Mouse (Mus musculus) urinary bladder, postnatal 10 days (tissue): Measurements from ENCODE around the gene Map1lc3a.

ENCODE experiments used
- DNase-seq: peaks from one replicate; pipeline ENCODE4 v3.0.0; 2022; ENCODE audit warnings: low spot score

Gene Map1lc3a

DNA sequence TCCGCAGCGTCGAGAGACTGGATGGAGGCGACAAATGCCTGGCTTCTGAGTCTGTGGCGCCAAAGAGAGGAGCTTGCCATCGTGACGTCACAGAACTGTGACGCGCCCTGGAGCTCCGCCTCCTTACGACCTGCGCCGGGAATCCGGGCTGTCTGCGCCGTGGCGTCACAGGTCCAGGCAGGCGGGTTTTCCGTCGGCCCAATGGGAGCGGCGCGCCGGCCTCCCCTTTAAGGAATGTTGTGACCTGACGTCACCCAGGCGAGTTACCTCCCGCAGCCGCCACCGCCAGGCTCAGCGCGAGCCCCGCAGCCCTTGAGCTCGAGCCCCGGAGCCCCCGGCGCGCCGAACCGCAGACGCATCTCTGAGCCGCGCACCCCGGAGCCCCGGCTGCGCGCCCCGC, at the start of gene Map1lc3a:
Gene Map1lc3a, plus strand, starts transcription at position 103 of the 400 bp plus-strand sequence.
- peak; percentile 93 for DNase-seq

DNA sequence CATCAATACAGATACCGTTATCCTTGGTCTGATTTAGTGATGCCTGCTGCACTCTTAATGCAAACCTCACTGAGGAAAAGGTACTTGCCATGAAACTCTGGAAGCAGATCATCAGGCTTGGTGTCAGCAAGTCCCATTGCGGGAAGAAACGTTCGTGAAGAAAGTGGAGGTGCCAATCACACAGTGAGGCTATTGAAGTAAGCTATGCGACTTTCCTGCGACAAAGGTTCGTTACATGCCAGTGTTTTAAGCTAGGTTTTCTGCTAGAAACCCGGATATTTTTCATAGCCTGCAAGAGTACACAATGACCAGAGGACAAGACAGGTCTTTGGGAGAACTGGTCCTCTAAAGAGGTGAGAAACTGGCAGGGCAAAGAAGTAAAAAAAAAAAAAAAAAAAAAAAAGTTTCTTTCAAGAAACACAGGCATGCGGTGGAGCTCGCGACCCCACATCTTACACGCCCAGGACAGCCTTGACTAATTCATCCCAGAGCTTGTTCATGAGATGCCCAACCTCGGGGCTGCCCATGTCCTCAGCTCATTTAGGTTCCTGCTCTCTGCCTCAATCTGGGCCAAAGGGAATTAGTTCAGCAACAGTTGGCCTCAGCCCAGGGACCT, 40.2 kb upstream of the Map1lc3a start:
- no peak for DNase-seq

DNA sequence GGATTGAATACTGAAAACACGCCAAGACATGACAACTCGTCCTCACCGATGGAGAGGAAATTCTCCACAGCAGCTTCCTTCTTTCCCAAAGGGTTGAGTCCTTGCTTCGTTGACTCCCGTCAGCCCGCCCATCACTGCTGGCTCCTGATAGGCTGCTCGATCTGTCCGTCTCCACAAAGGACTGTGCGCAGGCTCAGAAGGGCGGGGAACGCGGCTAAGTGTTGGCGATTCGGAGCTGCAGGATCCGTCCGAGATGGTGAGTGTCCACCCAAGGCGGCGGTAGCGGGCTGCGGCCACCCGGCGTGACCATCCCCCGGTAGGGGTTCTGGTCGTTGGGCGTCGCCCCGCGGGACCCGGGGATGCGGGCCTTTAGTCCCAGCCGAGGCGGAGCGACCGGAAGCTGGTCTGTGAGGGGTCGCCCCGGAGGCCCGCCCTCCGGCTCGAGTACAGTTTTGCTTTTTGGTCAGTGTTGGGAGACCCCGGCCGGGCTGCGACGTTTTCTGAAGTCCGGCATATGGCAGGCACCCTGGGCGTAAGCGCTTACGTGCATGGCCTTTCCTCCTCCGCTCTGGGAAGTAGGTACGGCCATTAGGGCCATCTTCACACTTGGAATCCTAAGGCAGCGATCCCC, 39.6 kb upstream of the Map1lc3a start, which contains the start of gene Dynlrb1:
Gene Dynlrb1, plus strand, starts transcription at position 172 of the 631 bp plus-strand sequence.
- peak; percentile 100 for DNase-seq

DNA sequence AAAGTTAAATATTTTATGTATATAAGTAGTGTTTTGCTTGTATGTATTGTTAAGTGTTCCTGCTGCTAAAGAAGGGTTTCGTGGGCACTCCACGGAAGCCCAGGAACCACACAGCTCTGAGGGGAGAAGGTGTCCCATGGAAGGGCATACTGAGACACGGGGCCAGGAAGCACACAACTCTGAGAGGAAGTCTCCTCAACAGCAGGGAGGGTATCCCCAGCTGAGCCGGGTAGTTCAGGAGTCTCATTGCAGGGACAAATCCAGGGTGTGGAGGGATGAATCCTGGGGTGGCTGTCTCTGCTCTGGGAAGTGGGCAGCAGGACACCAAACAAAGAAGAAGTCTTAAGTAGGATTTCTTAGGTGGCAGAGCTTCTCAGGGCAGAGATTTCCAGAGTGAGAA, 38.8 kb upstream of the Map1lc3a start:
- DNase-seq = no peak

DNA sequence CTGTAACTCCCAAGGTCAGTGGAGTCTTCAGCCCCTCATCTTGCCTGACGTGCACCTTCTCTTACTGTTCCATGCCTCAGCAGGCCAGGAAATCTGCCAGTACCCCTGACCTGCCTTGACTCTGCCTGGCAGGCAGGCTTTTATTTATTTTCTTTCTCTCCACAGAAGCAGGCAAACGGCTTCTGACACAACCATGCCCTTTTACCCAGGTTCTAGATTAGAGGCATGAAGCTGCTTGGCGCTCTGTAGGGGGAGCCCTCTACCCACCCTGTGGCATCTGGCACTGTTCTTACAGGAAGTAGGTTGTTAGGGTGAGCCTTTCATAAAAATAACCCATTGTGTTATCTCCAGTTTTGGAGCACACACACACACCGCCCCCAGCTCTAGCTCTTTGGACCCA, 35.2 kb upstream of the Map1lc3a start:
- no peak for DNase-seq

DNA sequence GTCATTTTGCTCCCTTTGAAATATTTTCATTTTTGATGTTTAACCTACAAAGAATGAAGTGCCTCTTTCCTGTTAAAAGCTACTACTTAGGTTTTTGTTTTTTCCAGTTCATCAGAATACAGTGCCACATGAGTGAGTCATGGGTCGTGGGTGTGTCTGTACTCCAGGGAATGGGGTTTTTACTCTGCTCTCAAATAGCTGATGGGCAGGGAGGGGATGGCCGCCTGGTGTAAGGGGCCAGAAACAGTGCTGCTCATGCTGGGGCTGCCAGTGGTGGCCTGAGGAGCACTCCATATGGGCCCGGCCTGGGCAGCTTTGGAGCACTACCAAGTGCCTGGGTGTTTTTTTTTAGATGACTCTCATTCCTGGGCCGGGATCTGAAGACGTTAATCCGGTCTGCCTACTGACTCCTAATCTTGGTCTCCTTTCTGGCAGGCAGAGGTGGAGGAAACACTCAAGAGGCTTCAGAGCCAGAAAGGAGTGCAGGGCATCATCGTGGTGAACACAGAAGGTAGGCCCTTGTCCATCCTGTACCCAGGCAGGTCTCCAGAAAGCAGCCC, 33.7 kb upstream of the Map1lc3a start:
- no peak for DNase-seq

DNA sequence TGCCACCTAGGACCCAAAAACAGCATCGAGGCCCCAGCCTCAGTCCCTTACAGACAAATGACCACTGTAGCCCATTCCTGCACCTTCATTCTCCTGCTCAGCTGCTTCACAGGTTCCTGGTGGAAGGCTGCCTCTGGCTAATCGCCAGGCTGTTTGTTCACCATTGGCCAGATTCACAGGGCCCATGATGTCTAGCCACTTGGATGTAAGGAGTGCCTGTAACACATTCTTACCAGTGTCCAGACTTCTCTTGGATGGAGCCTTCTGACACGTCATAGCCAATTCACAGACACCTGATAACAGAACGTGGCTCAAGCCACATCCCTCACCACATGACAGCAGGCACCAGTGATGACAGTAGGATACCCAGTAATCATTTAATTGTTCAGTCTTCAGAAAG, 29.9 kb upstream of the Map1lc3a start:
- DNase-seq = no peak

DNA sequence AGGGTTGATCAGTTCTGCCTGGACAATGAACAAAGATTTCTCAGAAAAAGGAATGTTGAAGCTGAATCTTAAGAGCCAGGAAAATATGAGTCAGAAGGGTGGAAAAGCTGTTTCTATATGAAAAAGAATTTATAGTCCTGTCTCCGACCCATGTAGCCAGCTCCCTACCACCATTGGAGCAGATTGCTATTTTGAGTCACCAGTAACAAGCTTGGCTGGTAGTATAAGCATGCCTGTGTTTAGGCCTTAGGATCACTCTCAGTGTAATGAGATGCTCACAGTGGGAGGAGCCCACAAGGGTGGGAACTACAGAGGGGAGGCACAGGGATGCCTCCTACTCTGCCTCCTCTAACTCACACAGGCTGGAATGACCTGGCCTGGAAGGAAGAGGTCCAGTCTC, 27.9 kb upstream of the Map1lc3a start:
- DNase-seq = no peak

DNA sequence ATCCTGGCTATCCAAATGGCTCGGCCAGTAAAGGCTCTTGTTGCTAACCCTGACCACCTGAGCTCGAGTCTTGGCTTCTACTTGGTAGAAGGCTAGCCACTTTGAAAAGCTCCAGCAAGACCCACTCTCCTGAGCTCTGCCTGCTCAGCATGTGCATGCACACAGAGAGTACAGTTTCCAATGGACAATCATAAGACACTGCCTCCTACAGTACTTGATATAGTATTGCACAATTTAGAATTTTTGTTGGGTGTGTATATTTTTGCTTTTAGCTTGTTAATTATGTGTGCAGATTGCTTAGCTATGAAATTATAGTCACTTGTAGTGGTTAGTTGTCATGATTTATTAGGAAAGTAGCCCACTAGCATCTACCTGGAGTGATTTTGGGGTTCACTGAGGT, 27.4 kb upstream of the Map1lc3a start:
- DNase-seq = no peak

DNA sequence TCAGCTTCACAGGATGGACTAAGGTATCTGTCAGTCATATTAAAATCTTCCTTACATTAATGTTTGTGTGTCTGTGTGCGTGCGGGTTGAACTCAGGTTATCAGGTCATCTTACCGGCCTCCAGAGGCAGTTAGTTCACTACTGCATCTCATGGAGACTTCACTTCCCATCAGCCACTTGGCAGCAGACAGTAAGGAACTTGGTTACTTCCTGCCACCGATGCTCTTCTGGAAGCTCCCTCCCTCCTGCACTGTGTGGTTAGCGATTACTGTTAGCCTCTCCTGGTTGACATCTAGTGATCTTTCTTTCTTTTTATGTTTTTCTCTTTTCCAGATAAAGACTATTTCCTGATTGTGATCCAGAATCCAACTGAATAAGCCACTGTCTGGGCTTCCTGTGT, 26.5 kb upstream of the Map1lc3a start:
- DNase-seq = no peak

DNA sequence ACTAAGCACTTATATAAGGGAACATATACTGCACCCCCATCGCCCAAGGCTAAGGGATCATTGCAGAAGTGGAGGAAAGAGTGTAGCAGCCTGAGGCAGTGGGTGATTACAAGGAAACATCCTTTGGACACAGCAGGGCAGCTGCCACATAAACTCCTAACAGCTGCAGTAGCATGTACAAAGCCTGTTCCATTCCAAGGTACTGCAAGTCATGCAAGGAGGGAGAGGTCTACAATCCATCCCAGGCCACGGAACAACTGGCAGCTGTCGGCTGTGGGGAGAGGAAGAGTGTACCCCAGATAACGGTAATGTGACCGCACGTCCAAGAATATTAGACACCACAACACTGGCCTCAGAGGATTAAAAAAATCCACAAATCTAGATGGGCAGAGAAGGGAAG, 10.6 kb upstream of the Map1lc3a start:
- no peak for DNase-seq

DNA sequence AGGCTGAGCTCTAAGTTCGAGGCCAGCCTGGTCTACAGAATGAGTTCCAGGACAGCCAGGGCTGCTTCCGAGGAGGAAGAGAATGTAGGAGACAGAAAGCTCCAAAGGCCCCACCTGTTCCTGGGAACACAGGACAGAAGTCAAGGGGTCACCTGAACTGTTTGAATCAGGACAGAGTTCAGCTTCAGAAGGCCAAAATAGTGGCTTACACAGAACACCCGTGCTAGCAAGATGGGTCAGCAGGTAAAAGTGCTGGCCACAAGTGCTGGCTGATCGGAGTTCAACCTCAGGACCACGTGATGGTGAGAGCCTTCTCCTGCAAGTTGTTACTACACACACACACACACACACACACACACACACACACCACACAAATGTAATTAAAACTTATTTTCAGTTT, 9.2 kb upstream of the Map1lc3a start:
- no peak for DNase-seq

DNA sequence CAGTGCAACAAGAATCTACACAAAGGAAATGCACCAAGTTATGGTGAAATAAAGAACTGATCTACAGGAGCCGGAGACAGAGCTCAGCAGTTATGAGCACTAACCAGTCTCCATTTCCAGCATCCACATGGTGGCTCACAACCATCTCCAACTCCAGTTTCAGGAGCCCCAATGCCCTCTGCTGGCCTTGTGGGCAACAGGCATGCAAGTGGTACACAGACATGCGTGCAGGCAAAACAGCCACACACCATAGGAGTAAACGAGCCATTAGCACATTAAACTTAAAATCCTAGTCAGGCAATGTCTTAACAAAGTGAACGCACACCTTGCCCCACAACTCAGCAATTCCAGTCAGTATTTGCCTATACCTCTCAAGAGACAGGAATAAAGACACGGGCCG, 4.1 kb upstream of the Map1lc3a start:
- no peak for DNase-seq

DNA sequence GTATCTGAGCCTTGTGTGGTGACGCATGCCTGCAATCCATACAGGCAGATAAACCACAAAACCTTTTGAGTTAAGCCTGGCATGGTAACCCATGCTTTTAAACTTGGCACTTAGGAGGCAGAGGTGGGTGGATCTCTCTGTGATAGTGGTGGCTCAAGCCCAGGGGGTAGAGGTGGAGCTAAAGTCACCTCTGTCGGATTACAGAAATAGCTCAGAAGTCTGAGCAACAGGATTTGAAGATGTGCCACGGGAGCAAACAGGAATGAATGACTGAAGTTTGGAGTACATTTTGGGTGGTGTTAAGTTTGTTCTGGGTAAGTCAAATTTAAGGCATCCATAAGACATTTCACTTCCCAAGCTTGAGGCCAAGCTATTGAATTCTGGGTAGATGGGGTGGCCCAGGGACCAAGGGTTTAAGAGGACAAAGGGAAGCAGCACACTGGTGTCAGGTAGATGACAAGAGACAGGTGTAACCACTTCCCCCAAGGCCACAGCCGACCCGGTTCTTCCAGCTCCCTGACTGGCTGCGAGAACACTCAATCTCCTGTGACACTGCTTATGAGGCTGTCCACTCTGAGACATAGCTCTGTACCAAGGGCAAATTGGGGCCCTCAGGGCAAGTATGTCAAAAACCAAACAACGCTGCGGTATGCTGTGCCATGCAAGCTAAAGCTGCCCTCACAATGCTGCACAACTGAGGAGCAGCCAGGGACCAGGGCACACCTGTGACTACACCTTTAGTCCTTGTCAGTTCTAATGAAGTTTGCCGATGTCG, 3.5 kb upstream of the Map1lc3a start:
- DNase-seq = no peak

DNA sequence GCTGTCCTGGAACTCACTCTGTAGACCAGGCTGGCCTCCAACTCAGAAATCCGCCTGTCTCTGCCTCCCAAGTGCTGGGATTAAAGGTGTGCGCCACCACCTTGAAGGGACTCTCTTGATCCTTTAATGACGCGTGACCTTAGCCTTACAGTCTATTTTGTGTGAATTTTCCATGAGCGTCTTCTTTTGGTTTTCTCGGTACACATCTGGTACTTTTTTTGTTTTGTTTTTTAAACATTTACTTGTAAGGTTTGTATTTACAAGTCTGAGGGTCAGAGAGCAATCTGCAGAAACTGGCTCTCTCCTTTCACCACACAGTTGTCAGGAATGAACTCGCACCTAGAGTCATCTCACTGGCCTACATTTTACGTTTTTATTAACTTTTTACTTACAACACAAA, 2.5 kb upstream of the Map1lc3a start:
- no peak for DNase-seq

DNA sequence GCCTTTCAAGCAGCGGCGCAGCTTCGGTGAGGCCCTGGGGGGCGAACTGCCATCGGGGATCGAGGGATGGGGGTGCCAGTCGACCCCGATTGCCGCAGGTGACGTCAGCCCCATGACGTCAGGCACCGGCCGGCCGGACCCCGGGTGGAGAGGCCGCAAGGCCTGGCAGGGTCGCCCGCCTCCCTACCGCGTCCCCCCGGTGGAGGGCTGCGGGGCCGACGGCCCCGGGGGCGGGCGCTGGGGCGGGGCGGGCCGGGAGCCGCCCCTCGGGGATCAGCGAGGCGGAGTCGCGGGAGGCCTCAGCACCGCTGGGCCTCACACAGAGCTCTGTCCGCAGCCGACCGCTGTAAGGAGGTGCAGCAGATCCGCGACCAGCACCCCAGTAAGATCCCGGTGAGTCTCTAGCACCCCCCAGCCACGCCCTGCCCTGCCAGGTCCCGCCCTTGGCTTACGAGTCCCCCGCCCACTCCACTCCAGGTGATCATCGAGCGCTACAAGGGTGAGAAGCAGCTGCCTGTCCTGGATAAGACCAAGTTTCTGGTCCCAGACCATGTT, 601 bp downstream of the Map1lc3a start:
- peak; percentile 31 for DNase-seq

DNA sequence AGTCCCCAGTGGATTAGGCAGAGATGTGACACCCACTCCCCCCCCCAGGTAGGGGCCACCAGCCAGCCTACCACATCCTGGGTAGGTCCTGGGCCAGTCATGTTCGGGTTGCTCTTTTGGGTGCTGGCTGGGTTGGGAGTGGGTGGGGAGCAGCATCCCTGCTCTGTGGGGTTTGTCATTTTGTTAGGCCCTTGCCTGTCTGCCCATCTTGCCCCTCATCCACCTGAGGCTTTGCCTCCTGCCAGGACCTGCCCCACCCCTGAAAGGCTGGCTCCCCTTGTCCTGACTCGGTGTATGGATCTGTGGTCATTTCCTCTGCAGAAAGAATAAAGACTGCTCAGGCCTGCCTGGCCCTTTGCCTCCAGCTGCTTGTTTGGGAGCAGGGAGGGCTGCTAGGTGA, 1.6 kb downstream of the Map1lc3a start:
- DNase-seq = no peak

DNA sequence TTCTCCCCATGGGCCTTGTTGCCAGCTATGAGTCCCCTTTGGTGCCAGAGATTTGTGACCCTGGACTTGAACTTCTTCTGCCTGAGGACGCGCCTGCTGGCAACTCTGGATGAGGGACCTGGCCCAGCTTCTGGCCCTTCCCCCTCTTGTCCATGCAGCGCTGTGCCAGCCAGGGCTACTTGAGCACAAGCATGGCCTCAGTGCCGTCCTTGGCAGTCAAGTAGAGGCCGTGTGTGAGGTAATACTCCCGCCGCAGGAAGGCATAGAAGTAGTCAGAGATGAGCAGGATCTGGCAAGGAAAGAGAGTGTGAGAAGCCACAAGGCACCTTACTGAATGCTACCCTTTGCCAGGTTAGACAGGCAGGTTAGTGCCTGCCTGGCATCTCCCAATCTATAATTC, 2.3 kb downstream of the Map1lc3a start:
- DNase-seq = no peak

DNA sequence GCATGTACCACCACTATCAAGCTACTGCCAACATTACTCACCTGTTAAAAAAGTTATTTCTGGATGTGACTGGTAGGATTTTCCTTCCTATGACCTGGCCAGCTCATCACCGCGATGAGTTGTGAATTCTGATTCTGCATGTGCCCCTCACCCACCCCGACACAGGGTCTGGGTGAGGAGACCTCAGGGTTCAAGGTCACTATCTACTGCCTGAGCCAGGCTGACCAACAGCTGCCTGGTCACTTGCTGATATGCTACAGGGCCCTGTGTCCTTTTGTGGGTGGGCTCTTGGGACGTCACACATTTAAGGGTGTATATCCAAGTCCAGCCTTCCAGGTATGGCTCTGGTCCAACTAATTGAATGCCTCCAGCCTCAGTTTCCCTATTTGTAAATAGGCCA, 3.1 kb downstream of the Map1lc3a start:
- no peak for DNase-seq

DNA sequence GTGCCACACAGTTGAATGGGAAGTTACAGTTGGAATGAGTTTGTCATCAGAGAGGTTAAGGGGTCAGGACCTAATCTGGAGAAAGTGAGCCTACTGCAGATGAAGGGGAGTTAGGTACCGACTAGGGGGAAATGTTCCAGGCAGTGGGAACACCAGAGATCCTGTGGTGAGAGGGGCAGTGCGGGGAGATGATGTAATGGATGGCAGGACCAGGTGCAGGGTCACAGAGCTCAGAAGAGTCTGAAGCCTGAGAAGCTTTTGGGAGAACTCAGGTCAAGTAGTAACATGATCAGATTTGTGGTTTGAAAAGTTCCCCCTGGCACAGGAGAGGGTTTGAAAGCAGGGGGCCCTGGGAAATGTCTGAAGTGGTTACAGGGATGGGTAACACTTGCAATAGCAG, 4.0 kb downstream of the Map1lc3a start:
- DNase-seq = no peak

DNA sequence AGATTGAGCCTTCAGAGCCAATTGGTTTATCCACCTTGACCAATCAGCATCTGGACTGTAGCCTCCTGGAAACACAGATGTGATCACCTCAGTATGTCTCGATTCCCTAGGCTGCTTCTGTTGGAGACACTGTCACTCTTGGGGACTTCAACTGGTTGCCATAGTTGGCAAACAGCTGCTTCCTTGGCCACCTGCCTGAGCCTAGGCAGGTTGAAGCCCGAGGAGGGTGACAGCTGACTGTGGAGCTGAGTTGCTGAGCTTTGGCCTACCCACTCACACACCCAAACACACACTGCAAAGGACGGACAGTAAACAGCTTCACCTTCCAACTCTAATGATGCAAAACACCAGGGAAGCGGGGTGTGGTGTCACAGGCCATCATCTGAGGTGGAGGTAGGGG, 7.7 kb downstream of the Map1lc3a start:
- DNase-seq = no peak

DNA sequence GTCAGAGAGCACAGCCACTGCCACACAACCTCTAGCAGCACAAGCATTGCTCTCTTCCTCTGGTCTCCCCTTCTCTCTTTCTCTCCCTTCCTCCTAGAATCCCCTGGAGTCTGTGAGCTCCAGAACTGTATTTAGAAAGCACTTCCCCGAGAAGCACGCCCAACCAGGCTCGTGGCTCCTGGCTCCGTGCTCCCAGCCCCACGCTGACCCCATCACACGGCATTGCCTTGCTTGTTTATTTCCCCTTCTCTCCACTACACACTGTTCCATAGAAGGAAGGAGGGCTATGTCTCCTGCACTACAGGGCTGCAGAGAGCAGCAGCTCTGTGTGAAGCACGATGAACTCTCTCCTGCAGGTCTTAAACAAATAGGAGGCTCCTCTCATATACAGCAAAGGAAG, 8.6 kb downstream of the Map1lc3a start:
- no peak for DNase-seq

DNA sequence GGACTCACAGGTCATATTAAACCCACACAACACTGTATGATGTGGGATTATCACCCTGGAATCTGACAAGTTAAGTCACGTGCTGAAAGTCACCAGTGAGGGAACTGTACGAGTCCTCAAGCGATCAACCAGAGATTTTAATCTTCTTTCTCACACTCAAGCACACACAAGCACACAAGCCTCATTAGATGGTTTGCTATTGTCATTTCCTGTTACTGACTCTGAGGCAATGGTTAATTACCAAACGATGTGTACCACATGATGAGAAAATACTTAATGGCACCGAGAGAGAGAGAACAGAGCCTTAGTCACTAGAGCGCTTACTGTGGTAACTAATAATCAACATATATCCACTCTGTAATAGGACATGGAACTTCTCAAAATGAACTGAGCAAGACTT, 9.6 kb downstream of the Map1lc3a start:
- DNase-seq = no peak
